Mouse (Mus musculus) c-Kit-positive CD71-positive TER-119-negative erythroid progenitor cells, embryonic 14.5 days (primary cell): Measurements from ENCODE around the gene Prss16.

Experiments used
- DNase-seq: peaks from one replicate; pipeline ENCODE4 v3.0.0-alpha.2; 2013; ENCODE audit warnings: low read depth

Gene Prss16

GRCm38 (mm10) chr13:22036149-22036956 is 26.8 kb upstream of the Prss16 start:
- DNase-seq, result no peak

DNA sequence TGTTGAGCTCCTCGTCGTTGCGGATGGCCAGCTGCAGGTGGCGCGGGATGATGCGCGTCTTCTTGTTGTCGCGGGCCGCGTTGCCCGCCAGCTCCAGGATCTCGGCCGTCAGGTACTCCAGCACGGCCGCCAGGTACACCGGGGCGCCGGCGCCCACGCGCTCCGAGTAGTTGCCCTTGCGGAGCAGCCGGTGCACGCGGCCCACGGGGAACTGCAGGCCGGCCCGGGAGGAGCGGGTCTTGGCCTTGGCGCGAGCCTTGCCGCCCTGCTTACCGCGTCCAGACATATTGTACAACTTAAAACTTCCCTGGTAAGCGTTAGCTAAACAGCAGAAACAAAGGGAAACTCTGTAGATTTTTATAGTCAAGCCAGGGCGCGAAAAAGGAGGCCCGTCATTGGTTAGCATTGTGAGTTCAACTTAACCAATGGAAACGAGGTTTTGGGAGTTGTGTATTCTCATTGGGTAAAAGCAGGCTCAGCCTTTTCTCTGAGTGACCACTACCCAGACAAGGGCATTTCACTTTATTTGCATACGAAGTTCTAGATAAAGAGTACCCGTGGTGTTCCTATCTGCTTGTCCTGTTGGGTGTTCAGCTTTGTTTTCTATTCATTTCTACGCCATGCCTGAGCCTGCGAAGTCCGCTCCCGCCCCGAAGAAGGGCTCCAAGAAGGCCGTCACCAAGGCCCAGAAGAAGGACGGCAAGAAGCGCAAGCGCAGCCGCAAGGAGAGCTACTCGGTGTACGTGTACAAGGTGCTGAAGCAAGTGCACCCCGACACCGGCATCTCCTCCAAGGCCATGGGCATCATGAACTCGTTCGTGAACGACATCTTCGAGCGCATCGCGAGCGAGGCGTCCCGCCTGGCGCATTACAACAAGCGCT is 26.0 kb upstream of the Prss16 start, which contains the start of the genes Hist1h2ah and Hist1h2bk:
Hist1h2ah (minus strand) TSS at position 302 of the 882 bp plus-strand sequence.
Hist1h2bk (plus strand) TSS at position 604 of the 882 bp plus-strand sequence.
- DNase-seq, result peak; percentile 96

- no peak for DNase-seq
Measured at GRCm38 (mm10) chr13:22034443-22035266, 25.1 kb upstream of the Prss16 start.

DNA sequence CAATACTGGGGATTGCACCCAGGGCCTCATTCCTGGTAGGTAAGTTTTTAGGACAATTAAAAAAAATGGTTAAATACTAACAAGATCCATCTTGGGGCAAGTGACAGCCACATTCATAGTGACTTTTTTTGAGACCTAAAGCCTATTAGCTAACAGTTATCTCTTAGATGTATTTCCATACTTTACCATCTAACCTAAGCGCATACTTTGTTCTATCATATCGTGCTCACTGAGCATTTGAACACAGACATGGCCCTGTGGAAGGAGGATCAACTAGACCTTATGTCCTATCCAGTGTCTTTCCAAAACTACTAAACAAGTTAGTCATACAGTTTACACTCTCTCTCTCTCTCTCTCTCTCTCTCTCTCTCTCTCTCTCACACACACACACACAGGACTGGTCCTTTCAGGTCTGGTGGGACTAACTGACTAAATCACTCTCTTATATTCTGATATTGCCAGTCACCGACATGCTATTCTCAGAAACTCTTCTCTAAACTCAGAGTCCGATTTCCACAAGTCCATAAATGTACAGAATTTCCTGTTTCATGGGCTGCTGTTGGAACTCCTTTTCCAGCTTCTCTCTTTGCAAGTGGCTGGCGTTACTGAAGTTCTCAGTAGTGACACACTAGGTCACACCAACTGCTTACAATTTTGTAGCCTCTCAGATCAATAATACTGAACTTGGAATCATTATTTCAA is 24.4 kb upstream of the Prss16 start:
- DNase-seq, result no peak

GRCm38 (mm10) chr13:22030493-22030892 is 21.0 kb upstream of the Prss16 start:
- DNase-seq, result no peak

DNA sequence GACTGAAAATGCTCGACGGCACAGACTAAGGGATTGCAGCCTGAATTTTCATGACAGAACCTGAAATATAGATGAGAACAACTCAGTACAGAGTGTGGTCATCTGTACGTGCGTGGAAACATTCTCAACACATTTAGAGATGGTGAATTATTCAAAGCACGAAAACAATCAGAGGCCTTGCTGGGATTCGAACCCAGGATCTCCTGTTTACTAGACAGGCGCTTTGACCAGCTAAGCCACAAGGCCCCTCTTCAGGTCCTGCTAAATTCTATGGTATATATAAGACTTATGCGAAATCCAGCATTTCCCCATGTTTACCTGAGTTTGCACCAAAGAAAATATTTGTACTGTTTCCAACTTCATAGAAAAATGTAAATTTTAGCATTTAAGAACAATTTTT is 20.4 kb upstream of the Prss16 start:
- DNase-seq, result no peak

DNA sequence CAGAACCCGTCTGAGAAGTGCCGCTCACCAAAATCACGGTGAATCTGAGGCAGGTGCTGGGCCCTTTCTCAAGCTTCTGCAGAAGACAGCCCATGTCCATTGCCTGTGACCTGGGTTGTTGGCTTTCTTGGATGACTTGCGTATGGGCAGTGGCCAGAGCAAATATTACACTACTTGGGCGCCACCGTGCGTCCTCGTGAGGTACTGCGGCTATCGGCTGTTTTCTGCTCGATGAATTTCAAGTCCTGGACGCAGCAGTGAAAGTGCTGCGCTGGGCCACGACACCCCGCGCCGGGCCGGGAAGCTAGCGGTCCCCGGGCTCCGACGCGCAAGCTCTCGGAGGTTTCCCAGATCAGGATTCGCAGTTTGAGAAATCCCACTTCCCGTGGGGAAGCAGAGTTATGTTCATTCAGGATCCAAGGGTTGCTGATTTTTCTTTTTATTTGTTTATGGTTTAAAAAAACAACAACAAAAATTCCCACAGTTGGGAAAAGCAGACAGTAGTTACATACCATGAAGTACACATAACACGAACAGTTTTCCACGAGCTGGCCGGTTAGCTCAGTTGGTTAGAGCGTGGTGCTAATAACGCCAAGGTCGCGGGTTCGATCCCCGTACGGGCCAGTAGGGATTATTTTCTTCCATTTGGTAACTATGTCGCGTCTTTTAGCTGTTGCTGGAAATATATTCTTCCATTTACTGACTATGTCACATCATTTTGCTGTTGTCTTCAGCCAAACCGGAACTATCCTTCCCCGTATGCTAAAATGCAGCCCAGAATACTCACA is 19.3 kb upstream of the Prss16 start:
- peak; percentile 90 for DNase-seq

DNA sequence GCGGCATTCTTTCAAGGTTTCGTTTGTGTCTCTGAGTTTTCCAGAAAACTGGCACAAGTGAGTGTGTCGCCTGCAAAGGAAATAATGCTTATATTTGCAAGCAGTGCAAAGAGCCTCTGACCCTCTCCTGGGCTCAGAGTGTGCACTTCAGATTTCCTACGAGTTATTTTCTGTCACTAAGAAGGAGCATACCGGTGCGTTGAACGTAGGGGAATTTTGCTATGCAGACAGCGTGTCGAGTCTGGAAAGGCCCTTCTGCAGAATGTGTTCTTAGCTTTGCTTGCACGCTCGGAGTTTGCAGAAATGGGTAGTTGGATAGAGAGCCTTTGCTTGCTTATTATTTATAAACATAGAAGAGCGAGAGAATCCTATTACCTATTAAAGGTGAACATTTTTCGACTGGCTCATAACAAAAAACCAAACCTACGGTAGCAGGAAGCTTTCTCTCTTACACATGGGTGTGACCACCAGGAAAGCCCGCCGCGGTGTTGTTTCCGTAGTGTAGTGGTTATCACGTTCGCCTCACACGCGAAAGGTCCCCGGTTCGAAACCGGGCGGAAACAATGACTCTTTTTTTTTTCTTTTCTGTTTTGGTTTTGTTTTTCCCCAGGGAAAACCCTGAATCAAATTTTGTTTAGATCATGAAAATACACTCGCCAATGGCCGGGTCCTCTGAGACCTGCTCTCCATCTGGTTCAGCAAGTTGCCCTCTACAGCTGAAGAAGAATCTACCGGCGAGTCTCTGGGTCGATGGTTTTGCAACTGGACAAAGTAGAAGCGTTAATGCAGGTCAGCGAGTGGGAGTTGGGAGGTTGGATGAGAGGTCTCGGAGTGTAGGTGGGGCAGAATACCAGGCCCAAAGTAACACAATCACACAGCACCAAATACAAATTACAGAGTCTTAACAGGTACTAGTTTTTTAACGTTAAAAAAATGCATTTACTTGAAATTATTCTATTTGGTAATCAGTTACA is 16.8 kb upstream of the Prss16 start:
- no peak for DNase-seq

DNA sequence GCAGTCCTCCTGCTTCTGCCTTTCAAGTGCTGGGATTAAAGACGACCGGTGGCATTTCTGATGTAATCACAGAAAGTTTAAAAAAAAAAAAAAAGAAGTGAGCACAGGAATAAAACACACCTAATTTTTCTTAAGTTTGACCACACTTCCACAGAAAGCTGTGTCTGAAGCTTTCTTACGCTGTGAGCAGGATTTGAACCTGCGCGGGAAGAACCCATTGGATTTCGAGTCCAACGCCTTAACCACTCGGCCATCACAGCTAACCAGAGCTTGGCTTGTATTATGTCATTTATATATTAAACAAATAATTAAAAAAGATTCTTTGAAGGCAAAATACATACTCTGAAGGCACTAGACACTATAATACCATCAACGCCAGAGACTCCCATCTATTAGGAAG is 12.7 kb upstream of the Prss16 start:
- DNase-seq, result peak; percentile 92

GRCm38 (mm10) chr13:22021581-22021980 is 12.0 kb upstream of the Prss16 start:
- no peak for DNase-seq

GRCm38 (mm10) chr13:22020901-22021339 is 11.4 kb upstream of the Prss16 start:
- DNase-seq, result no peak

DNA sequence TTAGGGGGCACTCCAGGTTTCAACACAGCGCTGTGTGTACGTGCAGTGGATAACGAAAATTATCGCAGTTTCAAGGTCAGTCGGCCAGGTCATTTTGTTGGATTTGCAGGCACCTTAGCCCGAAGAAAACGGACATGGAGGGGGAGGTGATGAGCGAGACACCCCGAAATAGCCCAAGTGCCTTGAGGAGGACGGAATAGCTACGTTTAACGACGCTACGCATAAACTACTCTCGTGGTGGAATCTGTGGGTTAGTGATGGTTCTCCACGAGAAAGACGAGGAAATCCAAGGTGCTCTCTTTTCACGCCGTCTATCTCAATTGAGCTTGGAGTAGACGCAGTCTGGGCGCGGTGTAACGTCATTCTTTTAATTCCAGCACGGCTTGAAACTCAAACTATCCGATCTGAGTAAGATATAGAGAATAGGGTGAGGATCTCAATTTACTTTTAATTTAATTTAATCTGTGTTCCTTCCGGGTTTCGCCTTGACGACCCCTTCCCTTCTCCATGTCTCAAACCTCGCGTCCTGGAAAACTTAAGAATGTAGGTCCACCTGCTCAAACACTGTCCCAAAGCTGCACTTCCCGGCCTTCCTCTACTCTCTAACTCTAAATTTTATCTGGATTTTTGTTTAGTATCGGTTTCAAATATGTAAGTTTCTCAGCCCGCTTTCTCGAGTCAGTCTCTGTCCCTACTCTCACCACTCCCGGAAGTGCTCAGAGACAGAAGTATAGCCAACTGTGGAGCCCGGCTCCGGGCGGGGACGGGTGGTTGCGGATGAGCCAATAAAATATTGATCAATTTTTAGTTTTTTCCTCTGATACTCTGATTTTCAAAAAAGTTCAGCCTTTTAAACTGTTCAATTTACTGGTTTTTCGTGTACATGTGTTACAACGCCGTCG is 10.6 kb upstream of the Prss16 start:
- no peak for DNase-seq

- DNase-seq, result peak; percentile 90
Measured at GRCm38 (mm10) chr13:22015479-22016450, 6.2 kb upstream of the Prss16 start.

- no peak for DNase-seq
Measured at GRCm38 (mm10) chr13:22014411-22014845, 4.9 kb upstream of the Prss16 start.

- DNase-seq, result no peak
Measured at GRCm38 (mm10) chr13:22013716-22014115, 4.2 kb upstream of the Prss16 start.

DNA sequence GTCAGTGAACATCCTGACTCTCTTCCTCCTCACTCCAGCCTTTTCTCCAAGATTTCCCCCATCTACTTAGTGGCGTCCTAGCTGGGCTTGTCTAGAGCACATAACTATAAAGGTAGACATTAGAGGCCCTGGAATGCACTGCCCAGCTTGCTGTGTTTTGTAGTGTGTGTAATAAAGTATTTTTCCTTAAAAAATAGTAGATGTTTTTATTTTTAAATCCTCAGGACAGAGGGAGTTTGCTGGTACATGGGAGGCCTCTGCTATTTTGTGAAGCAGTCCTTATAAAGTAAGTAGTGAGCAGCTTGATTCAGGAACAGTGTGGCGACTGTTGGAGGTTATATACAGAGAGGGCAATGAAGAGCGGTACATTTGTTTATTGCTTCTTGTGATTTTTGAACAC is 835 bp downstream of the Prss16 start:
- DNase-seq, result no peak

DNA sequence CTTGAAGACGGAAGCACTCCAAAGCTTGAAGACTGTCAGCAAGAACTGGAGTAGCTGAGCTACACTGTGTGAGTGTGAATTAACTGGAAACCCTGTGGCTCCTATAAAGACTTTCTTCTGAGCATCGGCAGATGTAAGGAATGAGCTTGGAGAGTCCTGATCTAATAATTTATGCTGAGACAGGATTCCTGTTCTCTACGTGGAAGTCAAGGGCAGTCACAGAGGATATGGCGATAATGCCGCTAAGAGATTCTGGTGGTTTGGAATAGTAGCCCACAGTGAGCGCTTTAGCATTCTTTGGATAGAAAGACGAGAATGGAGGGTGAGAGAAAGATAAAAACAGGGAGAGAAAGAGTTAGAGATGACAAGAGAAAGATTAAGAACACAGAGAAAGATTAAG is 1.7 kb downstream of the Prss16 start:
- no peak for DNase-seq
